Mouse (Mus musculus) heart, postnatal 36 days (tissue): ENCODE results near the gene Zfp580. TPM values are rescaled to one million over a fixed set of nuclear protein-coding genes. Genes with fewer than 3 reads are reported as not detected.
"Not testable (repeated sequence)": the region's sequence is repeated elsewhere in the genome, so short reads cannot be mapped to it uniquely, and the experiment has no call there.

Experiments
- DNase-seq, 2 experiments: peaks; one replicate each; pipeline ENCODE4 v3.0.0; 2021 to 2022
- intact Hi-C: fragments of 180-260 bp; cut with DNase I; formaldehyde crosslinking; loops from one replicate; pipeline ENCODE4 v1.15.1; 2025
- total RNA-seq, 2 experiments: library from RNA; stranded (reverse); gene quantifications; 2 replicates each; pipeline ENCODE4 v1.2.3; 2021

Gene Zfp580
- 1 to 10 TPM; 5.6 to 5.7 TPM for total RNA-seq

DNA sequence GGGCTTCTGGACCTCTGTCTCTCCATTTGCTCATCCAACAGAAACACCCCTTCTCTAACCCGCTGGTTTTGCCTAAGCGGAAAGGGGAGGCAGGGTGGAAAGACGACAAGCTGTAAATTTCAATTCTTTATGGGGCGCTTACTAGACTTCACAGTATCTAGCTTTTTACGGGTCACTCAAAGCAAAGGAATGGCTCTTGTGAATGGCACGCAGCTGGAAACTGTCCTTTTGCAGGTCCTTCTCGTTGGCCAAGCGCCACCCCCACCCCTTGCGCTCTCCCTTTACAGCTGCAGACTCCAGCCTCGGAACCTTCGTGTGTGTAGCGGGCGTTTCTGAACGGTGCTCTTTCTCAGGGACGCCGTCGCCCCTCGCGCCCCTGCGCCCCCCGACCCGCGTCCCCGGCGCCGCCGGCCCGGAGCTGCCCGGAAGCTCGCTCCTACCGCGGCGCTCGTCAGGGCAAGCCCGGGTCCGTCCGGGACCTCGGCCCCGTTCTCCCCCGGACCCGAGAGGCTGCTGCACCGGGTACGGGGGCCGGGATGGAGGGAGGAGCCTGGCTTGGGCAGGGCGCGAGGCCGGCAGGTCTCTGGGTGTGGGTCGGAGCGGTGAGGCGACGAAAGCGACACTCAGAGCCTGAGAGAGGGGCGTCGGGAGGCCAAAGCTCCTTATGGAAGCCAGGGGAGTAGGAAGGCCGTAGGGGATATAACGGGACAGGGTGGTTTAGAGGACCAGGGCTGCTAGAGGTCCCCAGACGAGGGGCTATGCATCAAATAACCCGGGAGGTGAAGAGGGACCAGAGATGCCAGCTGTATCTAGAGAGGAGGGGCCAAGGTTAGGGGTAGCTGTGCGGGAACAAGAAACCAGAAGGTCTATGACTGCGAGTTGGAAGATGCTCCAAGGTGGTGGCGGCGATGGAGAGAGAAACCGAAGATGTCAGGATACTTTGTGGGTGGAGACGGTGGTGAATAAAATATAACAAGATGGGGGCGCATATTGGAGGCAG lies at the start of gene Zfp580:
Gene Zfp580 (plus strand): TSS at position 346 of the 1,000 bp plus-strand sequence.
- intact Hi-C loops, result loop anchor here (2.0 to 10.0 kb wide), 3 partner anchors 55 to 257 kb away; partner anchors contain the start of genes Rpl28 and Zfp579
- peak; percentile 78 to 88 for DNase-seq

DNA sequence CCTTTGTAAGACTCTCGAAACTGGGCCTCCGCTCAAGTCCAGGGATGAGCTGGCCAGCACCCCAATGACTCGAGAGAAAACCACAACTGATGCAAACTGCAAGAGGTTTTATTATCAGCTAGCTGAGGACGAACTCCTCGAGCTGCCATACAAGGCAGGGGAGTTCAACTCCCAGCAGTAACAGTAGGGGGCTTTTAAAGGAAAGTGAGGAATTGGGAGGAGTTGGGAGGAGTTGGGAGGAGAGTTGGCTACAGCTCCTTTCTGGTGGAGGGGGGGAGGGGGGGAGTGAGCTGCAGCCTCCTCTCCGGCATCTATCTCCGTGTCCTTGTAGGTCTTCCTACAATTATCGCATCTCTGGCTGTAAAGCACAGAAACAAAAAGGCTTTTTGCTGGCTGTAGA lies 48.5 kb upstream of the Zfp580 start:
- DNase-seq, intact Hi-C loops: not testable (repeated sequence)

DNA sequence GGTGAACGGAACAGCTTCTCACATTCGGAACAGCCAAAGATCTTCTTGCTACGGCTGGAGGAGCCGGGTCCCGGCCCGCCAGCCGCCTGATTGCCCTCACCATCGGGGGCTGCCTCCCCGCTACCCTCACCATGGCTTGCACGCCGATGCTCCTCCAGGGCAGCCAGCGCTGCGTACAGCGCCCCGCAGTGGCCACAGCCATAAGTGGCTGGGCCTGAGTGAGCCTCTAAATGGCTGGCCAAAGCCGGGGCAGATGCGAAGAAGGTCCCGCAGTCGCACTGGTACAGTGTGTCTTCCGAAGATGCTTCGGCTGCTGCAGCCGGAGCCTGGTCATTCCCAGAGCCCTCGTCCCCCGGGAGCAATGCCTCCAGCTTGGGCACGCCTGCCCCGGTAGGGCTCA lies 43.1 kb upstream of the Zfp580 start:
- intact Hi-C loops, result no loop called here
- DNase-seq, result no peak

DNA sequence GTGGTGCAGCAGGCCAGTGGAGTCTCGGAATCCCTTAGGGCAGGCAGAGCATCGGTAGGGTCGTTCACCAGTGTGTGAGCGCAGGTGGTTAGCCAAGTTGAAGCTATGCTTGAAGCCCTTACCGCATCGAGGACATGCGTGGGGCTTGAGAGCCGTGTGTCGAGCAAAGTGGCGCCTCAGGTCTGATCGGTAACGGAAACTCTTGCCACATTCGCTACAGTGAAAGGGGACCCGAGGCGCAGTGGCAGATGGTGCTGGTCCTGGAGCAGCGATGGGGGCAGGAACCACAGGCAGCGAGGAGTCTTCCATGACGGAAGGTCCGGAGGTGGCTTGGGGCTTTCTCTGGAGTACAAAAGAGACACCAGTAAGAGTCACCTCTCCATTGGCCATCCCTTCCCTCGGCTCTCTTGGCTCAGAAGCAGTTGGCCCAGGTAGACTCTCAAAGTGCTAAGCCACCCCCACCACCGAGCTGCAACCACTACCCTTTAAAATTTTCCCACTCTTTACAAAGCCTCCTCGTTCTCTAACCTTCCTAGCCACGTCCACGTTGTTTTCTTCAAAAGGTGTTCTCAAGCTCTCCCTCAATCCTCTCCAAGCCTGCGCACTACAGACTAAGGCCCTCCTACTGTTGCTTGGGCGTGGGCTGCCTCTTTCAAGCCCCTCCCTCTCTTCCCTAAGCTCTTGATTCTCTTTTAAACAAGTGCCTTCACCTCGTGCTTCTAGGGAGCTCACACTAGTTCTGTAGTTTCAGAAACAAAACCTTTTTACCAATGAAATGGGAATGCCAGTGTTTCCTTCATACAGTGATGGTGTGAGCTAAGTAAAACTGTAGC lies 38.4 kb upstream of the Zfp580 start:
- DNase-seq, result no peak
- intact Hi-C loops, result loop anchor here (10.0 kb wide), 2 partner anchors 198 to 358 kb away; partner anchors contain the start of genes Ppp6r1 and Ube2s

DNA sequence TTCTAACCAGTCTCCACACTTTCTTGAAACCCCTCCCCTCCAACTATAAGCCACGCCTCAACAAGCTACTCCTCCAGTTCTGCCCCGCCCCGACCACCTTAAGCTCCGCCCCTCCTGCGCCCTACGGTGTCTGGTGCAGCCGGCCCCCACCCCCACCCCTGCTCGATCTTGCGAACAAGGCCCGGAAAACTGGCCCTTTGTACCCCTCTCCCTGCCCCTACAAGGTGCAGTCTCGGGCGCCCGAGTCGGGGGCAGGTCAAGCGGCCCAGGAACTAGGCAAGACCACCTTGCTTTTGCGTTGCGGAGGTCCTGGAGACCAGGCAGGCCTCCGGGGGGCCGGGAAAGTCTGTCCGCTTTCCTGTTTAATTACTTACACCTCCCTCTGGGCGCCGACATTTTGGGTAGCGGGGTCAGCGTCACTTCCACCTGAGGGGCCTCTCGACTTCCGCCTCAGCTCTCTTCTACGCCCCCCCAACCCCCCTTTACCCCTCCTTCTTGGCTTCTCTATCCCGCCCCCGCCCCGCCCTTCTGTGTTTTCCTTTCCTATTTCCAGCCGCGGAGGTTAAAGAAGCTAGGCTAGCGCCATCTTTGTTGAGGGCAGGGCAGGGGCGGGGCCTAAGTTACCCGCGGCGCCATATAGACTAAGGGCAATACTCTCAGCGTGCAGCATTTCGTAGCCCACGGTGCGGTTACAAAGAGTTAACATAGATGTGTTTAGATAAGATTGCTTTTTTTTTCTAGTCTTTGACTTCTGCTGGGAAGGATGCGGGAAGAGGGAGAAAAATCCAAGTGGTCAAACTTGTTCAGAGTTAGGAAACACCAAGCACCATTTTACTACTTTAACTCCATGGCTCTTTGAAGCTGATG lies 36.9 kb upstream of the Zfp580 start, which contains the start of the genes Zfp524 and Fiz1:
Gene Zfp524 (plus strand): TSS at position 165 of the 867 bp plus-strand sequence.
Gene Fiz1 (minus strand): TSS at position 447 of the 867 bp plus-strand sequence.
- DNase-seq, result peak; percentile 98 to 99
- intact Hi-C loops, result loop anchor here (2.0 to 10.0 kb wide), 3 partner anchors 72 to 360 kb away; partner anchors contain the start of genes Ppp6r1 and Ube2s

- intact Hi-C loops, result loop anchor here (2.0 to 10.0 kb wide), 4 partner anchors 45 to 361 kb away; partner anchors contain the start of genes Ppp6r1 and Ube2s
- DNase-seq, result peak; percentile 89 to 96
Observed at GRCm38 (mm10) chr7:5015118-5016001, 36.0 kb upstream of the Zfp580 start, which contains the start of gene Gm44973. Gene Gm44973, plus strand, starts transcription at chr7:5015496.

DNA sequence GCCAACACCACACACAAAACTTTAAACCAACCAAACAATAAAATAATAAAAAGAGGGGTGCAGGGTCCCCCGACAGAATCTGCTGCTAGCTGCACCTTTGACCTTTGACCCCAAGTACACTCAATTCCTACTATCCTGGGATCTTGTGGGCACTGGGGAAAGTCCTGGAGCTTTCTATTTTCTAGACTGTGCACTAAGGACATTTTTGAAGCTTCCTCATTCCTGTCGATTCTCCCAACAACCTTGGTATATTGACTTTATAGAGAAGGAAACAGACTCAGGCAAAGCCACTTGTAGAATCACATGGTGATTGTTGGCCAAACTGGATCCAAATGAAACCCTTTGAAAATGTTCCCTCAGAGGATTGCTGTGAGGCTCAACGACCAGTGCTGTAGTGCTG lies 35.3 kb upstream of the Zfp580 start:
- intact Hi-C loops, result loop anchor here (2.0 to 10.0 kb wide), 3 partner anchors 45 to 361 kb away; partner anchors contain the start of genes Ppp6r1 and Ube2s
- DNase-seq, result no peak

DNA sequence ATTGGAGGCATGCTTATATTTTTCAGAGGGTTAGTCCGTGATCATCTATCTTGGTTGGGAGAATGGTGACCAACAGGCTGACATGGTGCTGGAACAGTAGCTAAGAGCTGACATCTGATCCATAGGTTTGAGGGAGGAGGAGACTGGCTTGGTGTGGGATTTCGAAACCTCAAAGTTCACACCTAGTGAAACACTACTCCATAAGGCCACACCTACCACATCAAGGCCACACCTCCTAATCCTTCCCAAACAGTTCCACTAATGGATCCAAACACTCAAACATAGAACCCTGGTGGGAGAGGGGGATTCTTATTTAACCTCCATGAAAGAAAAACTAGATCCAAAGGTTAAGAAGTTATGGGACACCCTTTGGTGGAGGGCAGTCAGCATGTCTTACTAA lies 34.4 kb upstream of the Zfp580 start:
- DNase-seq, result no peak
- intact Hi-C loops, result loop anchor here (2.0 to 10.0 kb wide), 3 partner anchors 44 to 362 kb away; partner anchors contain the start of genes Ppp6r1 and Ube2s

- intact Hi-C loops, result loop anchor here (2.0 to 10.0 kb wide), 3 partner anchors 43 to 363 kb away; partner anchors contain the start of genes Ppp6r1 and Ube2s
- no peak for DNase-seq
Observed at GRCm38 (mm10) chr7:5017352-5017751, 34.0 kb upstream of the Zfp580 start.

DNA sequence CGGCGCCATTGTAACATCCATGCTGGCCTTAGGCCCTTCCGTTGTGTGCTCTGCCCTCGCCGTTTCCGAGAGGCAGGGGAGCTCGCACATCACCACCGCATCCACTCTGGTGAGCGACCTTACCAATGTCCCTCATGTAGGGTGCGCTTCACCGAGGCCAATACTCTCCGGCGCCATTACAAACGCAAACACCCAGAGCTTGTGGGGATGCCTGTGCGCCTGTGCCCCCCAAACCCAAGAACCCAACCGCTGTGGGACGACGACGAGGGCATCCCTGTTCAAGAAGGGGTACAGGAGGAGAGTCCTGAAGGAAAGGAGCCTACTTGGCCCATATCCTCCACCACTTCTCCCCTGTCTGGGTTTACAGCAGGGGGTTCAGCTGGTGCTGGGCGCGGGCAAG lies 33.4 kb upstream of the Zfp580 start:
- intact Hi-C loops, result loop anchor here (2.0 to 10.0 kb wide), 3 partner anchors 43 to 363 kb away; partner anchors contain the start of genes Ppp6r1 and Ube2s
- DNase-seq, result no peak

- not testable (repeated sequence) for DNase-seq
- intact Hi-C loops, result loop anchor here (10.0 kb wide), 2 partner anchors 205 to 365 kb away; partner anchors contain the start of genes Ppp6r1 and Ube2s
Observed at GRCm38 (mm10) chr7:5019576-5019975, 31.8 kb upstream of the Zfp580 start.

GRCm38 (mm10) chr7:5020000-5020681 lies 31.2 kb upstream of the Zfp580 start, which contains the start of the genes Zfp865 and Ccdc106:
Gene Zfp865, plus strand, starts transcription at chr7:5020376.
Gene Ccdc106, plus strand, starts transcription at chr7:5020553.
- DNase-seq, result peak; percentile 98 to 99
- intact Hi-C loops, result loop anchor here (5.0 to 10.0 kb wide), 3 partner anchors 205 to 365 kb away; partner anchors contain the start of genes Ppp6r1, Rpl28 and Ube2s

DNA sequence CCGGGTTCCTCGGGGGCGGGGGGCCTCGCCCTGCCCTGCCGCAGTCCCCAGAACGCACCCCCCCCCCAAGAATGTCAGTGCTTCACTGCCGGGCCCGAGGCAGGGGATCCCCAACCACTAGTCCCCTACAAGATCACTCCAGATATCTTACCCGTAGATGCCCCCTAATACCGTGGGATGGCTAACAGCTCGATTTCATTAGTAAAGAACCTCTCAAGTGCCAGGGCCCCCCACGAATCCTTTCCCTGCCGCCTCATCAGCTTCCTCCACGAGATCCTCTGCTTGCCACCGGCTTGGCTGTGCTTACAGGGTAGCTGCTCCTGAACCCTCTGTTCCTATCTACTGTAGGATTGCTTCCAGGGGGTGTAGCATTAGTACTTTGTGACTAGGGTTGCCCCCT lies 30.7 kb upstream of the Zfp580 start:
- DNase-seq, result no peak
- intact Hi-C loops, result loop anchor here (5.0 kb wide), 1 partner anchor 228 kb away; the partner anchor contains the start of gene Rpl28

GRCm38 (mm10) chr7:5021197-5021596 lies 30.1 kb upstream of the Zfp580 start:
- no peak for DNase-seq
- intact Hi-C loops, result loop anchor here (5.0 kb wide), 1 partner anchor 229 kb away; the partner anchor contains the start of gene Rpl28

GRCm38 (mm10) chr7:5029543-5029942 lies 21.8 kb upstream of the Zfp580 start:
- intact Hi-C loops, result no loop called here
- DNase-seq, result no peak

DNA sequence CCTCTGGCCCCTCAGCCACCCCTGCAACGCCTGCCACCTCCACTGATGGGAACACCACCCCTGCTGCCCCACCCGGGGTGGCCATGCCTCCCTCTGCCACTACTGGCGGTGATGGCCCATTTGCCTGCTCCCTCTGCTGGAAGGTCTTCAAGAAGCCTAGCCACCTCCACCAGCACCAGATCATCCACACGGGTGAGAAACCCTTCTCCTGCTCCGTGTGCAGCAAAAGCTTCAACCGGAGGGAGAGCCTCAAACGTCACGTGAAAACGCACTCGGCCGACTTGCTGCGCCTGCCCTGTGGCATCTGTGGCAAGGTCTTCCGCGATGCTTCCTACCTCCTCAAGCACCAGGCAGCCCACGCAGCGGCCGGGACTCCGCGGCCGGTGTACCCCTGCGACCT lies 21.4 kb upstream of the Zfp580 start:
- intact Hi-C loops, result no loop called here
- DNase-seq, result no peak
